Mouse (Mus musculus): ENCODE data around the gene Ly6g5b.

- TF ChIP-seq POLR2A (IDR thresholded peaks at IDR 0.05; ENCODE audit: borderline replicate concordance, control insufficient read depth, low read depth, low read length) (no peak), CTCF (IDR thresholded peaks at IDR 0.05; ENCODE audit: control insufficient read depth, insufficient read depth, low read length) (no peak)
Measured at GRCm38 (mm10) chr17:35080248-35080647, 35.0 kb downstream of the Ly6g5b start.
